Mouse (Mus musculus) liver, adult 2 months (tissue): ENCODE measurements around the gene Mboat2.

Experiments used
- CTCF ChIP-seq: fragments of 200-500 bp; IDR thresholded peaks from 2 replicates; pipeline ENCODE4 v1.5.1; 2011; ENCODE audit warnings: low read depth, low read length, control low read depth
- POLR2A ChIP-seq: fragments of 200-500 bp; IDR thresholded peaks from 2 replicates; pipeline ENCODE4 v1.6.1; 2011; ENCODE audit warnings: low read length, control low read depth; ENCODE audit not compliant: insufficient read depth; ENCODE audit errors: extremely low read depth

- no peak for TF ChIP-seq CTCF
- TF ChIP-seq POLR2A = no peak
Measured at GRCm38 (mm10) chr12:24783735-24784134, 46.9 kb upstream of the Mboat2 start.
